Mouse (Mus musculus): ENCODE data around the gene Neurl1a. TPM values are rescaled to one million over a fixed set of nuclear protein-coding genes. Genes with fewer than 3 reads are reported as not detected.

Neurl1a gene
- polyA plus RNA-seq, 1 experiment from 2014 or later = 8.0 TPM

DNA sequence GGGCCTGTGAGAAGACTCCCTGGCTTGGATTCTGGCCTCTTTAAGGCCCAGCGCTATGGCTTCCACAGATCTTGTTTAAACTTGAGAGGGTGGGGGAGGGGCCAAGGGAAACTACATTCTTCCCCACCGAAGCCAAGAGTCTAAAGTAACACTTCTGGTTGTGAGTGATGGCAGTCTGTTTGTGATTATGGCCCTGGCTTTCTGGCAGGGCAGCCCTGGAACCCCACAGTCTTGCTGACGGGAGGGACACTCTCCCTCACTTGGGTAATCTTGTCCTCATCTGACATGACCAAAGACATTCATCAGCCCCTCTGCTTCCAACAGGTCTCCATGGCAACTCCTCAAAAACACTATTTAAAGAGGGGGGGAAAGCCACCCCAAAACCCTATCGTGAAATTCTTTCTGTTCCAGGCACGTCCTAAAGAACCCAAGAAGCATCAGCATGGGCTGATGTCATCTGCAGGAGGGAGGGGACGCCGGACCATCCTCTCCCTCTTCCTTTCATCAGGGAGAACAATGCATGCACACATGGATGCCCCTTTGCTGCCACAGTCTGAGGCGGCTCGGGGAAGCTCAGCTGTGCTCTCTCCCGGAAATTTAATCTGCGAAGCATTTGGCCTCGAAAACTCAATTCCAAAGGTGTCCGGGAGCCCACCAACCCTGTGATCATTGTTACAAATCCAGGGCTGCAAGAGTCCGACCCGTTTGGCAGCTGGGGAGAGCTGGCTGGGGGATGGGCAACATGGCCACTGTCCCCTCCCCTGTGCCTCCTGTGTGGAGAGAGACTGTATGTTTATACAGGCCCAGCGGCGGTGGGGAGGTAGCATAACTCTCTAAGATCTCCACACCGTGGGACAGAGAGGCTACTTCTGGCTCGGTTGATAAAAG is 122.9 kb downstream of the Neurl1a start:
- peak overlapping the region; percentile 82 for H3K27ac ChIP-seq (ENCODE audit: low read depth)
- H3K9ac ChIP-seq = peak overlapping the region; percentile 33

DNA sequence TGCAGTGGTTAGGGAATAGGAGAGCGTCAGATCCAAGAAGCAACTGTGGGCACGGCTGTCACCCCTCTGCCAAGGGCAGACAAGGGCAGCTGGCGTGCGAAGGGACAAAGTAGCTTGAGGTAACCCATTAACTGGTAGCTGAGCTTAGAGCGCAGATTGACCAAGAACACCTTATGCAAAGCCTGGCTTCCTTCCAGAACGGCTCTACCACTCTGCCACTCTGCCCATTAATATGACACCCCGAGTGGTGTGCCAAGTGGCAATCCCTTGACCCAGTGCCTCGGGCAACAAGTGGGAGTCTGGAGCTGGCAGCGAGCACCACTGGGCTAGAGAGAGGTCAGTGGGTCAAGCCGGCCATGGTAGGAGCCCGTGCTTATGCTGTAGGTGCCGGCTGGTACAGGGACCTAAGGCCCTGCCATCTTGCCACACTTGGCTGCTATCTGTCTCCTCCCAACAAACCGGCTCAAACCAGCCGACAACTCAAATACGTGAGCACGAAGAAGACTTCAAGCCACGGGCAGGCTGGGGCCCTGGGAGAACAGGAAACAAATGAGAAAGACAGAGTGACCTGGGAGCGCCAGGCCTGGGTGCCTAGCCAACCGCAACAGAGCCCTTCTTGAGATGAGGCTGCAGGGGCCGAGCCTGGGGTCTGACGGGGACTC is 123.7 kb downstream of the Neurl1a start:
- 0 out of 2 replicates have a peak, but pooled peaks have one; percentile 13 for ATAC-seq (ENCODE audit: insufficient read depth)
- TF ChIP-seq CTCF (IDR thresholded peaks at IDR 0.05; ENCODE audit: low read depth) = no peak
- peak overlapping the region; percentile 82 for H3K27ac ChIP-seq (ENCODE audit: low read depth)
- 36% methylated on average over 21 of the region's 21 CpGs for WGBS
- peak; percentile 51 for DNase-seq
- H3K9ac ChIP-seq = 0 out of 2 replicates have a peak overlapping the region, but pooled peaks have one; percentile 33
- H3K4me3 ChIP-seq (ENCODE audit: low read depth, low read length) = no peak overlapping the region
- no peaks in the 10 kb centered on the region for H3K27me3 ChIP-seq (ENCODE audit: insufficient read depth, low read length)
- peaks cover 64% of the 10 kb centered on the region for H3K36me3 ChIP-seq (ENCODE audit: insufficient read depth)
- no peaks in the 10 kb centered on the region for H3K9me3 ChIP-seq (ENCODE audit: low read depth, low read length)
- peaks cover 37% of the 10 kb centered on the region for H3K4me1 ChIP-seq (ENCODE audit: insufficient read depth)
- peak overlapping the region; percentile 43 for H3K4me2 ChIP-seq

More for the DNA sequence above, 122.9 kb downstream of the Neurl1a start:
- Histone ChIP-seq H3K36me3 (ENCODE audit: insufficient read depth) (peaks cover 63% of the 10 kb centered on the region), H3K4me1 (ENCODE audit: insufficient read depth) (peaks cover 37% of the 10 kb centered on the region), H3K4me3 (ENCODE audit: low read depth, low read length) (no peak overlapping the region), H3K9me3 (ENCODE audit: low read depth, low read length) (no peaks in the 10 kb centered on the region), H3K27me3 (ENCODE audit: insufficient read depth, low read length) (no peaks in the 10 kb centered on the region), H3K4me2 (peak overlapping the region; percentile 43)
- ATAC-seq (ENCODE audit: insufficient read depth) (peak; percentile 73), DNase-seq (peak; percentile 87)
- WGBS = 4% methylated on average over 19 of the region's 19 CpGs
- TF ChIP-seq CTCF (IDR thresholded peaks at IDR 0.05; ENCODE audit: low read depth) = no peak

- WGBS = 78% methylated on average over 10 of the region's 10 CpGs
These were observed 124.5 kb downstream of the Neurl1a start for GRCm38 (mm10) chr19:47303128-47303527.

GRCm38 (mm10) chr19:47304170-47304745 is 125.6 kb downstream of the Neurl1a start:
- no peak for ATAC-seq (ENCODE audit: insufficient read depth)
- Histone ChIP-seq H3K27me3 (ENCODE audit: insufficient read depth, low read length) (no peaks in the 10 kb centered on the region), H3K4me3 (ENCODE audit: low read depth, low read length) (no peak overlapping the region), H3K4me1 (ENCODE audit: insufficient read depth) (peaks cover 37% of the 10 kb centered on the region), H3K27ac (ENCODE audit: low read depth) (no peak overlapping the region), H3K4me2 (no peak overlapping the region), H3K9me3 (ENCODE audit: low read depth, low read length) (no peaks in the 10 kb centered on the region), H3K9ac (no peak overlapping the region), H3K36me3 (ENCODE audit: insufficient read depth) (peaks cover 53% of the 10 kb centered on the region)
- no peak for DNase-seq
- no peak for TF ChIP-seq CTCF (IDR thresholded peaks at IDR 0.05; ENCODE audit: low read depth)
- WGBS = 86% methylated on average over 5 of the region's 5 CpGs

More at GRCm38 (mm10) chr19:47303128-47303527, 124.5 kb downstream of the Neurl1a start:
- Histone ChIP-seq H3K9me3 (ENCODE audit: low read depth, low read length) (no peaks in the 10 kb centered on the region), H3K4me1 (ENCODE audit: insufficient read depth) (peaks cover 37% of the 10 kb centered on the region), H3K4me3 (ENCODE audit: low read depth, low read length) (no peak overlapping the region), H3K9ac (no peak overlapping the region; the same call in 1 of the 2 replicates), H3K27me3 (ENCODE audit: insufficient read depth, low read length) (no peaks in the 10 kb centered on the region), H3K27ac (ENCODE audit: low read depth) (peak overlapping the region; percentile 82; the same call in 1 of the 2 replicates), H3K4me2 (no peak overlapping the region), H3K36me3 (ENCODE audit: insufficient read depth) (peaks cover 60% of the 10 kb centered on the region)
- TF ChIP-seq CTCF (IDR thresholded peaks at IDR 0.05; ENCODE audit: low read depth) = no peak
- ATAC-seq (ENCODE audit: insufficient read depth) (no peak), DNase-seq (no peak)

DNA sequence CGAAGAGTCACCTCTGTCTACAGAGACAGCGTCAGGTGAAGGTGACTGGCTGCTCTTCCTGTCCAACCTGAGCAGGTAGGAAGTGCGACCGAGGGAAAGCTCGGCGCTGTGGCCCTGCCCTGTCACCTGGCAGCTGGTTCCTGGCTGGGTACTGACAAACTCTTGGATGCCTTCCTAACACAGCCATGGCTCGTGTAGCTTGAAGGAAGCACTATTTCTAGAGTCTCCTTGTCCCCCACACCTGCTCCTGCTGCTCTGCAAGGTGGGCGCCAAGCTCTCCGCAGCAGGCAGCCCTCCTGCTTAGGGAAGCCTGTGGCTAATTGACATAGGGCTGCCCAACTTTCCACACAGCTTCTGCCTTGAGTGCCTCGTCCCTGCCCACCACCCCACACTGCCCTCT is 126.8 kb downstream of the Neurl1a start:
- 82% methylated on average over 10 of the region's 10 CpGs for WGBS
- Histone ChIP-seq H3K9ac (no peak overlapping the region), H3K27ac (ENCODE audit: low read depth) (no peak overlapping the region), H3K9me3 (ENCODE audit: low read depth, low read length) (no peaks in the 10 kb centered on the region), H3K4me3 (ENCODE audit: low read depth, low read length) (no peak overlapping the region), H3K4me2 (no peak overlapping the region), H3K27me3 (ENCODE audit: insufficient read depth, low read length) (no peaks in the 10 kb centered on the region), H3K36me3 (ENCODE audit: insufficient read depth) (peaks cover 58% of the 10 kb centered on the region), H3K4me1 (ENCODE audit: insufficient read depth) (peaks cover 36% of the 10 kb centered on the region)
- ATAC-seq (ENCODE audit: insufficient read depth) (no peak), DNase-seq (no peak)
- no peak for TF ChIP-seq CTCF (IDR thresholded peaks at IDR 0.05; ENCODE audit: low read depth)

DNA sequence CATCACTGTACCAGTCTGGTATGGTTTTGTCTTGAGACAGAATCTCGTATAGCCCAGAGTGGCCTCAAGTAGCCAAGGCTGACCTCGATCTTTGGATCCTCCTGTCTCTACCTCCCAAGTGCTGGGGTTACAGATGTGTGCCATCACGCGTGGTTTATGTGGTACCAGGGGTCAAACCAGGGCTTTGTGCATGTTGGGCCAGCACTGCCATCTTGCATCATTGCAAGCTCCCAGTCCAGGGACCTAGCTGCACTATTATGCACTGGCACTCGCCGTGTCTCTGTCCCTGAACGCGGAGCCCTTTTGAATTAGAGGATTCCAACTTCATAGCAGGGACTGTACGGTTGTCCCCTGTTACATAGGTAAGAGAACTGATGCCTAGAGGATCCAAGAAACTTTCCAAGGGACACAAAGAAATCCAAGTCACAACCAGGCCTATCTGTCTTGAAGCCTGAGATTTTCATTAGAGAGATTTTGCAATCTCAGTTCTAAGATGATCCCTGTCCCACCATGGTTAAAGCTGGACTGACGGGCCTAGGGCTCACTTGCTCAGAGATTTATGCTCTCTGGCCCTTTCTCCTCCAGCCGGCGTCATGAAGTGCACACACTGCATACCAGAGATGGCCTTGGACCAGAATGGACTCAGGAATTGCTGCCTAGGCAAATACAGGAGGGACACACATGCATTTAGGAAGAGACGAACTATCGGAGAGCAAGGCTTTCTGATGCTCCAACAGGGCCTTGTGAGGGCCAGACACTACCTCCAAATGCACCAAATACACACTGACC is 127.7 kb downstream of the Neurl1a start:
- WGBS = 84% methylated on average over 14 of the region's 14 CpGs
- no peak overlapping the region for H3K9ac ChIP-seq
- H3K36me3 ChIP-seq (ENCODE audit: insufficient read depth) = peaks cover 66% of the 10 kb centered on the region
- ATAC-seq (ENCODE audit: insufficient read depth) (no peak), DNase-seq (no peak)
- H3K27ac ChIP-seq (ENCODE audit: low read depth) = no peak overlapping the region
- no peak overlapping the region for H3K4me2 ChIP-seq
- no peak overlapping the region for H3K4me3 ChIP-seq (ENCODE audit: low read depth, low read length)
- H3K27me3 ChIP-seq (ENCODE audit: insufficient read depth, low read length) = no peaks in the 10 kb centered on the region
- no peak for TF ChIP-seq CTCF (IDR thresholded peaks at IDR 0.05; ENCODE audit: low read depth)
- H3K4me1 ChIP-seq (ENCODE audit: insufficient read depth) = peaks cover 27% of the 10 kb centered on the region
- no peaks in the 10 kb centered on the region for H3K9me3 ChIP-seq (ENCODE audit: low read depth, low read length)

All from lung, embryonic 14.5 days (tissue).